Mouse (Mus musculus): ENCODE measurements around the gene Pip5k1c.
A peak's percentile ranks its signal among the peaks of the same experiment; 100 is the strongest.

- peak; percentile 58 for TF ChIP-seq CTCF (IDR thresholded peaks at IDR 0.05)
- peak; percentile 87 for TF ChIP-seq EP300 (IDR thresholded peaks at IDR 0.05)
Observed at GRCm38 (mm10) chr10:81320550-81321347, 28.0 kb downstream of the Pip5k1c start, which contains the start of gene Cactin.
